Mouse (Mus musculus): ENCODE measurements around the gene Olfr1250. TPM values are rescaled to one million over a fixed set of nuclear protein-coding genes. Genes with fewer than 3 reads are reported as not detected.
"Not testable (repeated sequence)": the region's sequence is repeated elsewhere in the genome, so short reads cannot be mapped to it uniquely, and the experiment has no call there.

The Olfr1250 gene
- not detected in 2 replicates for total RNA-seq (2012; rRNA removed)

DNA sequence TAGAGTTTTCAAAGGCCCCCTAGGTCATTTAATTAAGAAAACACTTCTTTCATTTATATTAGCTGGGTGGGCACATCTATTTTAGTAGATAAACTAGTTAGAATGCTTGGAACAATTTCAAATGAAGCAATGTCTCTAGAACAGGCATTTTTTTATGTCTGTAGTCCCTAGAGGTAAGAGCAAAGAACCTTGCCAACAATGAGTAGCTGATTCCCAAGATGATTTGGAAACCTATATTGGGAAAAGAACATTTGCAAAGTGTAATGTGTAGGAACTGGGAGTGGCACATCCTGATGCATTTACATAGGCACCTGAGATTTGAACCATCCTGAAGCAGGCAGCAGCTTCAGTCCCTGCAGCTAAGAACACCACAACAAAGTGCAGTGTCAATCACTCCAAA is at the start of gene Olfr1250:
Gene Olfr1250 (minus strand): TSS at position 101 of the 400 bp plus-strand sequence.
- H3K27ac ChIP-seq (ENCODE audit: insufficient read depth, low read depth, low read length, poor library complexity, severe bottlenecking) = no peak within 1 kb of the TSS
- no peak within 1 kb of the TSS for H3K4me3 ChIP-seq (ENCODE audit: insufficient read depth in 1 of 2, low read depth in 1 of 2, low read length in 2 of 2, poor library complexity in 1 of 2, severe bottlenecking in 1 of 2)
- no peak within 1 kb of the TSS for H3K9ac ChIP-seq (ENCODE audit: insufficient read depth, low read depth, low read length, poor library complexity, severe bottlenecking)
- no peaks in the 10 kb centered on the region for H3K36me3 ChIP-seq (ENCODE audit: control insufficient read depth, insufficient read depth, low read length, poor library complexity, severe bottlenecking)
- no peak for TF ChIP-seq CHD2 (IDR thresholded peaks at IDR 0.05; ENCODE audit: low read depth, low read length)
- TF ChIP-seq HCFC1 (IDR thresholded peaks at IDR 0.05; ENCODE audit: borderline replicate concordance, insufficient read depth, low read length) = no peak
- TF ChIP-seq ZC3H11A (IDR thresholded peaks at IDR 0.05; ENCODE audit: borderline replicate concordance, low read depth, low read length) = no peak
- TF ChIP-seq ZNF384 (IDR thresholded peaks at IDR 0.05; ENCODE audit: low read depth, low read length) = no peak
- no peak for TF ChIP-seq MAFK (IDR thresholded peaks at IDR 0.05; ENCODE audit: insufficient read depth, low read depth, low read length)
- in situ Hi-C loops (cut with MboI; ENCODE audit: low sequenced_read_pairs in 2 of 2, unreplicated experiment in 2 of 2) = no loop called here
- H3K9me3 ChIP-seq (ENCODE audit: control insufficient read depth, insufficient read depth, low read depth, low read length) = no peaks in the 10 kb centered on the region
- H3K4me1 ChIP-seq (ENCODE audit: control insufficient read depth in 2 of 2, insufficient read depth in 2 of 2, low read length in 2 of 2, poor library complexity in 1 of 2) = no peaks in the 10 kb centered on the region
- DNase-seq (ENCODE audit: low read depth, low spot score) = no peak

DNA sequence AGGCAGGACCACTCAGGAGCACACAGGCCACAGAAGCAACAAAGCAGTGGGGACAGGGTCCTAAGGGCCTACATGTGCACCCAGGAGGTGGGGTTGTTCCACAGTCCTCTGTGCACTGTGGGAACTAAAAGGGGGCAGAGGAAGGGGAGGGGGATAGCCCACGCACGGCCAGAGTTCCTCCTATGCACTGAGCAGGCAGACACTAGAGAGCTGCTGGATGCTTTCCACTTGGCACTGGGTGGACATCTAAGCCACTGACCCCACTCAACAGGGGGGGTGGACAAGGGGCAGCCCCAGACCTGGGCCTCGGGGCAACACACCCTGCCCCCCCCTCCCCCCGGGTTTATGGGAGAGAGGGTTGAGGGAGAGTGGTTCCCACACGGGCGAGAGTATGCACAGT is 30.7 kb upstream of the Olfr1250 start:
- TF ChIP-seq ZNF384 (IDR thresholded peaks at IDR 0.05; ENCODE audit: low read depth, low read length) (no peak), ZC3H11A (IDR thresholded peaks at IDR 0.05; ENCODE audit: borderline replicate concordance, low read depth, low read length) (no peak), CHD2 (IDR thresholded peaks at IDR 0.05; ENCODE audit: low read depth, low read length) (no peak), MAFK (IDR thresholded peaks at IDR 0.05; ENCODE audit: insufficient read depth, low read depth, low read length) (no peak), HCFC1 (IDR thresholded peaks at IDR 0.05; ENCODE audit: borderline replicate concordance, insufficient read depth, low read length) (no peak)
- Histone ChIP-seq H3K9me3 (ENCODE audit: control insufficient read depth, insufficient read depth, low read depth, low read length) (no peaks in the 10 kb centered on the region), H3K36me3 (ENCODE audit: control insufficient read depth, insufficient read depth, low read length, poor library complexity, severe bottlenecking) (no peaks in the 10 kb centered on the region), H3K4me1 (ENCODE audit: control insufficient read depth in 2 of 2, insufficient read depth in 2 of 2, low read length in 2 of 2, poor library complexity in 1 of 2) (no peaks in the 10 kb centered on the region), H3K27ac (ENCODE audit: insufficient read depth, low read depth, low read length, poor library complexity, severe bottlenecking) (no peak overlapping the region), H3K4me3 (ENCODE audit: insufficient read depth in 1 of 2, low read depth in 1 of 2, low read length in 2 of 2, poor library complexity in 1 of 2, severe bottlenecking in 1 of 2) (no peak overlapping the region), H3K9ac (ENCODE audit: insufficient read depth, low read depth, low read length, poor library complexity, severe bottlenecking) (no peak overlapping the region)
- in situ Hi-C loops (cut with MboI; ENCODE audit: low sequenced_read_pairs in 2 of 2, unreplicated experiment in 2 of 2) = no loop called here
- no peak for DNase-seq (ENCODE audit: low read depth, low spot score)

DNA sequence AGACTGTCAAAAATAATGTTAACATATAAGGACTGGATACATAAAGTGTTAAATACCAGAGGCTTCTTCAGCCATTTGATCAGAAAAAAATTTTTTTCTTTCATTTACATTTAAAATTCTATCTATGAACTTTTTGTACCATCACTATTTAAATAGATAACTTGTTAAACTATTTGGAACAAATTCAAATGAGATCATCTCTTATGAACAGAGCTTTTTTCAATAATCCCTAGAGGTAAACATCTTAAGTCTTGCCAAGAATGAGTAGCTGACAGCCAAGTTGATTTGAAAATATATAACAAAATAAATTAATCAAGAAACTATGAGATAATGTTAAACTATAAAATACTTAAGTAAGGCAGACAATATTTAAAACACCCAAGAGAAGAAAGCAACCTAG is 10.6 kb upstream of the Olfr1250 start, which contains the start of gene Olfr1251:
Gene Olfr1251 (minus strand): TSS at position 101 of the 400 bp plus-strand sequence.
- no peaks in the 10 kb centered on the region for H3K36me3 ChIP-seq (ENCODE audit: control insufficient read depth, insufficient read depth, low read length, poor library complexity, severe bottlenecking)
- H3K4me3 ChIP-seq (ENCODE audit: insufficient read depth in 1 of 2, low read depth in 1 of 2, low read length in 2 of 2, poor library complexity in 1 of 2, severe bottlenecking in 1 of 2) = no peak within 1 kb of the TSS
- no peak for DNase-seq (ENCODE audit: low read depth, low spot score)
- H3K4me1 ChIP-seq (ENCODE audit: control insufficient read depth in 2 of 2, insufficient read depth in 2 of 2, low read length in 2 of 2, poor library complexity in 1 of 2) = no peaks in the 10 kb centered on the region
- no peak for TF ChIP-seq ZC3H11A (IDR thresholded peaks at IDR 0.05; ENCODE audit: borderline replicate concordance, low read depth, low read length)
- no peak for TF ChIP-seq ZNF384 (IDR thresholded peaks at IDR 0.05; ENCODE audit: low read depth, low read length)
- no peak for TF ChIP-seq CHD2 (IDR thresholded peaks at IDR 0.05; ENCODE audit: low read depth, low read length)
- TF ChIP-seq HCFC1 (IDR thresholded peaks at IDR 0.05; ENCODE audit: borderline replicate concordance, insufficient read depth, low read length) = no peak
- no peak for TF ChIP-seq MAFK (IDR thresholded peaks at IDR 0.05; ENCODE audit: insufficient read depth, low read depth, low read length)
- H3K9ac ChIP-seq (ENCODE audit: insufficient read depth, low read depth, low read length, poor library complexity, severe bottlenecking) = no peak within 1 kb of the TSS
- in situ Hi-C loops (cut with MboI; ENCODE audit: low sequenced_read_pairs in 2 of 2, unreplicated experiment in 2 of 2) = no loop called here
- H3K27ac ChIP-seq (ENCODE audit: insufficient read depth, low read depth, low read length, poor library complexity, severe bottlenecking) = no peak within 1 kb of the TSS
- H3K9me3 ChIP-seq (ENCODE audit: control insufficient read depth, insufficient read depth, low read depth, low read length) = no peaks in the 10 kb centered on the region

DNA sequence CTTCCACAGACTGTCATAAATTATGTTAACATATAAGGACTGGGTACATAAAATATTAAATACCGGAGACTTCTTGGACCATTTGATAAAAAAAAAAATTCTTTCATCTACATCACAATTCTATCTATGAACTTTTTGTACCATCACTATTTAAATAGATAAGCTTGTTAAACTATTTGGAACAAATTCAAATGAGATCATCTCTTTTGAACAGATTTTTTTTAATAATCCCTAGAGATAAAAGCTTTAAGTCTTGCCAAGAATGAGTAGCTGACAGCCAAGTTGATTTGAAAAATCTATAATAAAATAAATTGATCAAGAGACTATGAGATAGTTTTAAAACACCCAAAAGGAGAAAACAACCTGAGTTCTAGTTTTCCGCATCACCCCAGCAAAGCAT is 26.4 kb downstream of the Olfr1250 start, which contains the start of gene Olfr1249:
Gene Olfr1249 (minus strand): TSS at position 101 of the 400 bp plus-strand sequence.
- Histone ChIP-seq H3K4me1 (ENCODE audit: control insufficient read depth in 2 of 2, insufficient read depth in 2 of 2, low read length in 2 of 2, poor library complexity in 1 of 2) (no peaks in the 10 kb centered on the region), H3K9me3 (ENCODE audit: control insufficient read depth, insufficient read depth, low read depth, low read length) (no peaks in the 10 kb centered on the region), H3K27ac (ENCODE audit: insufficient read depth, low read depth, low read length, poor library complexity, severe bottlenecking) (no peak within 1 kb of the TSS), H3K4me3 (ENCODE audit: insufficient read depth in 1 of 2, low read depth in 1 of 2, low read length in 2 of 2, poor library complexity in 1 of 2, severe bottlenecking in 1 of 2) (no peak within 1 kb of the TSS), H3K9ac (ENCODE audit: insufficient read depth, low read depth, low read length, poor library complexity, severe bottlenecking) (no peak within 1 kb of the TSS), H3K36me3 (ENCODE audit: control insufficient read depth, insufficient read depth, low read length, poor library complexity, severe bottlenecking) (no peaks in the 10 kb centered on the region)
- no peak for TF ChIP-seq CHD2 (IDR thresholded peaks at IDR 0.05; ENCODE audit: low read depth, low read length)
- no peak for TF ChIP-seq HCFC1 (IDR thresholded peaks at IDR 0.05; ENCODE audit: borderline replicate concordance, insufficient read depth, low read length)
- no peak for TF ChIP-seq ZC3H11A (IDR thresholded peaks at IDR 0.05; ENCODE audit: borderline replicate concordance, low read depth, low read length)
- no peak for TF ChIP-seq ZNF384 (IDR thresholded peaks at IDR 0.05; ENCODE audit: low read depth, low read length)
- no peak for TF ChIP-seq MAFK (IDR thresholded peaks at IDR 0.05; ENCODE audit: insufficient read depth, low read depth, low read length)
- no peak for DNase-seq (ENCODE audit: low read depth, low spot score)
- in situ Hi-C loops (cut with MboI; ENCODE audit: low sequenced_read_pairs in 2 of 2, unreplicated experiment in 2 of 2) = no loop called here

DNA sequence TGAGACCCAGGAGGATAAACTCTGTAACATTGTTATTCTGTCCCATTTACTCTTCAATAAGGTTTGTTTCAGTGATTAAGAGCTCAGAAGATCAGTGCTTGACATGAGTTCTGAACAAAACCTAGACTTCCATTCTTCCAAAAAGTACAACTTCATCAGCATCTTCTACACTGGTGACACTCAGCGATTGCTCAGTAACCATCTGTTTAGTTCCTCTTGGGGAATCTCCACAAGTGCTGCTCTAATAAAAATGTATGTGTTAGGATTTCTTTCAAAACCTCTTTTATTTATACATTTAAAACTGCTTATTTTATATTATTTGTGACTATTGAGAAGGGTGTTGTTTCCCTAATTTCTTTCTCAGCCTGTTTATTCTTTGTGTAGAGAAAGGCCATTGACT is 43.1 kb downstream of the Olfr1250 start, which contains the start of gene Olfr1248:
Gene Olfr1248 (minus strand): TSS at position 101 of the 400 bp plus-strand sequence.
- DNase-seq (ENCODE audit: low read depth, low spot score); H3K4me1 ChIP-seq (ENCODE audit: control insufficient read depth in 2 of 2, insufficient read depth in 2 of 2, low read length in 2 of 2, poor library complexity in 1 of 2); H3K4me3 ChIP-seq (ENCODE audit: insufficient read depth in 1 of 2, low read depth in 1 of 2, low read length in 2 of 2, poor library complexity in 1 of 2, severe bottlenecking in 1 of 2); in situ Hi-C loops (cut with MboI; ENCODE audit: low sequenced_read_pairs in 2 of 2, unreplicated experiment in 2 of 2); H3K9ac ChIP-seq (ENCODE audit: insufficient read depth, low read depth, low read length, poor library complexity, severe bottlenecking); H3K27ac ChIP-seq (ENCODE audit: insufficient read depth, low read depth, low read length, poor library complexity, severe bottlenecking); H3K9me3 ChIP-seq (ENCODE audit: control insufficient read depth, insufficient read depth, low read depth, low read length); H3K36me3 ChIP-seq (ENCODE audit: control insufficient read depth, insufficient read depth, low read length, poor library complexity, severe bottlenecking): not testable (repeated sequence)
